Mouse (Mus musculus) skeletal muscle tissue, postnatal 0 days (tissue): ENCODE results near the gene Gsta4. TPM values are rescaled to one million over a fixed set of nuclear protein-coding genes. Genes with fewer than 3 reads are reported as not detected.

ENCODE experiments used
- polyA plus RNA-seq: library from polyadenylated mRNA; unstranded; fragments of >200 nt; fragmentation: Nextera tagmentation; extraction: Ambion mirVana; gene quantifications from 2 replicates; pipeline ENCODE4 v1.2.1, GENCODE M21; 2015

The Gsta4 gene
- polyA plus RNA-seq: 4.8 and 5.4 TPM in 2 replicates

DNA sequence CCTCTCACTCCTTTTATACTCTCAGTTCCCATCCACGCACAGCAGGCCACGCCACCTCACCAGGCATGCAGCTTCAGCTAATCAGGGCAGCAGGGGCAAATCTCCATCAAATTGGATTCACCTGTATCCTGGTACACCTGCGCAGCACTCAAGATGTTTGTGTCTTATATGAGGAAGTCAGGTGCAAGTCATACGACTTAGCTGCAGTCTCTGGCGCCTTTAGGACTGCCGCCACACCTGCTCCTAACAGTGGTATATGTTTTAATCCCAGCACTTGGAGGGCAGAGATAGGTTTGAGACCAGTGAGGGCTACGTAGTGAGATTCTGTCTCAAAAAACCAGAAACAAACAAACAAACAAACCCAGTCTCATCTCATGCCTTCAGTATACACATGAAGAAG is at the start of gene Gsta4:
Gene Gsta4, plus strand, starts transcription at position 301 of the 400 bp plus-strand sequence.

DNA sequence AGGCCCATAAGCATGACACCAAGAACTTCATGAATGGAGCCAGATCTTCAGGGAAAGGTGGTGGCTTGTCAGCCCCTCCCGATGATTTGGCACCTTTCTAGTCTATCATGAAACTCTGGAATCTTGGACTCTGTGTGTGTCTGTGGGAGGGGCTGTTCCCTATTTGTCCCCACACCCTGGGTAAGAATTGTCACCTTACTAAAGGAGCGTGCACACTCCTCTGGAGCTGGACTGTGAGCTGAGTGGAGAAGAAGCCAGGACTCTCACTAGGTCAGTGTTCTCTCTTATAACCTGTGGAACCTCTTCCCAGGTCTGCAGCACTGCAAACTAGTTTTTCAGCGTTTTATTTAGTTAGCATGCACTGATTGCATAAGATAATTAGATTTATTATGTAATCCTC is 47.9 kb downstream of the Gsta4 start, which contains the start of gene Gsta1:
Gene Gsta1, plus strand, starts transcription at position 196 of the 400 bp plus-strand sequence.

DNA sequence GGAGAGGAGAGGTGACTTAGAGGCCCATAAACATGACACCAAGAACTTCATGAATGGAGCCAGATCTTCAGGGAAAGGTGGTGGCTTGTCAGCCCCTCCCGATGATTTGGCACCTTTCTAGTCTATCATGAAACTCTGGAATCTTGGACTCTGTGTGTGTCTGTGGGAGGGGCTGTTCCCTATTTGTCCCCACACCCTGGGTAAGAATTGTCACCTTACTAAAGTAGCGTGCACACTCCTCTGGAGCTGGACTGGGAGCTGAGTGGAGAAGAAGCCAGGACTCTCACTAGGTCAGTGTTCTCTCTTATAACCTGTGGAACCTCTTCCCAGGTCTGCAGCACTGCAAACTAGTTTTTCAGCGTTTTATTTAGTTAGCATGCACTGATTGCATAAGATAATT is 74.3 kb downstream of the Gsta4 start, which contains the start of gene Gm3776:
Gene Gm3776, plus strand, starts transcription at position 216 of the 400 bp plus-strand sequence.

Other genes starting within 250 kb of the Gsta4 start
- gene Gcm1, start 130.8 kb upstream of the Gsta4 start, polyA plus RNA-seq: not detected in 2 replicates
- 46.0 and 49.0 TPM in 2 replicates for gene Fbxo9, start 73.7 kb upstream of the Gsta4 start, polyA plus RNA-seq
- gene Ick, start 73.6 kb upstream of the Gsta4 start, polyA plus RNA-seq: 14.4 and 14.5 TPM in 2 replicates
- gene Gsta1, start 47.9 kb downstream of the Gsta4 start, polyA plus RNA-seq: 0.72 TPM in 1 of 2 replicates, not detected in the other
- gene Gm3776, start 74.4 kb downstream of the Gsta4 start, polyA plus RNA-seq: 0.77 TPM in 1 of 2 replicates, not detected in the other
- gene Gm10639, start 107.1 kb downstream of the Gsta4 start, polyA plus RNA-seq: not detected in 2 replicates
- not detected in 2 replicates for gene Omt2a, start 132.0 kb downstream of the Gsta4 start, polyA plus RNA-seq
- not detected in 2 replicates for gene Omt2b, start 144.8 kb downstream of the Gsta4 start, polyA plus RNA-seq
- 0.17 and 1.3 TPM in 2 replicates for gene Gsta2, start 173.0 kb downstream of the Gsta4 start, polyA plus RNA-seq
- gene Dppa5a, start 185.4 kb downstream of the Gsta4 start, polyA plus RNA-seq: not detected in 2 replicates
- not detected in 2 replicates for gene Ooep, start 196.0 kb downstream of the Gsta4 start, polyA plus RNA-seq
- 0.06 TPM in 1 of 2 replicates, not detected in the other for gene Ddx43, start 213.0 kb downstream of the Gsta4 start, polyA plus RNA-seq